Mouse (Mus musculus) forebrain, embryonic 14.5 days (tissue): ENCODE results near the gene Sctr. TPM values are rescaled to one million over a fixed set of nuclear protein-coding genes. Genes with fewer than 3 reads are reported as not detected.

Experiments used
- ATAC-seq: fragments of 200-750 bp; cut with Nextera tagmentation; 2 replicates; pipeline ENCODE4 v1.8.0; 2017; ENCODE audit warnings: mild to moderate bottlenecking, moderate library complexity
- DNase-seq: peaks from one replicate; pipeline ENCODE4 v3.0.0-alpha.2; 2015; ENCODE audit warnings: low spot score
- H3K27ac ChIP-seq: fragments of 300-500 bp; sonication (generic); 2 replicates; pipeline ENCODE4 v1.5.1; 2014; ENCODE audit warnings: low read depth, mild to moderate bottlenecking, control low read depth, low read length, moderate library complexity
- H3K27me3 ChIP-seq: fragments of 300-500 bp; sonication (generic); replicated peaks from 2 replicates; pipeline ENCODE4 v1.6.1; 2014; ENCODE audit warnings: low read length, control low read depth, mixed read lengths; ENCODE audit not compliant: control insufficient read depth, insufficient read depth
- H3K36me3 ChIP-seq: fragments of 300-500 bp; sonication (generic); 2 replicates; pipeline ENCODE4 v1.6.1; 2014; ENCODE audit warnings: low read length, control low read depth; ENCODE audit not compliant: control insufficient read depth, insufficient read depth
- H3K4me1 ChIP-seq: fragments of 300-500 bp; sonication (generic); 2 replicates; pipeline ENCODE4 v1.6.1; 2014; ENCODE audit warnings: antibody characterized with exemption, low read length, control low read depth; ENCODE audit not compliant: control insufficient read depth, insufficient read depth
- H3K4me2 ChIP-seq: fragments of 300-500 bp; sonication (generic); 2 replicates; pipeline ENCODE4 v1.6.1; 2014; ENCODE audit warnings: mild to moderate bottlenecking, control low read depth, low read length
- H3K4me3 ChIP-seq: fragments of 300-500 bp; sonication (generic); 2 replicates; pipeline ENCODE4 v1.5.1; 2014; ENCODE audit warnings: low read depth, low read length, control low read depth
- H3K9ac ChIP-seq: fragments of 300-500 bp; sonication (generic); 2 replicates; pipeline ENCODE4 v1.6.1; 2014; ENCODE audit warnings: mild to moderate bottlenecking, low read length, control low read depth, moderate library complexity
- H3K9me3 ChIP-seq: fragments of 300-500 bp; sonication (generic); replicated peaks from 2 replicates; pipeline ENCODE4 v1.6.1; 2016; ENCODE audit warnings: low read length, control low read depth, mixed read lengths; ENCODE audit not compliant: control insufficient read depth
- WGBS: fragments of 180-500 bp; shearing (Covaris S2); extraction: QIAGEN DNeasy Blood & Tissue Kit; methylation state at CpG from one replicate; pipeline ENCODE4 v1.1.7; 2014; 5-methylcytosine and 5-hydroxymethylcytosine counted together
- polyA plus RNA-seq: library from polyadenylated mRNA; unstranded; fragments of >200 nt; fragmentation: Nextera tagmentation; extraction: Ambion mirVana; gene quantifications from 2 replicates; pipeline ENCODE4 v1.2.1, GENCODE M21; 2014

Sctr gene
- polyA plus RNA-seq, 1 experiment from 2014 or later = 0.52 TPM

- no peaks in the 10 kb centered on the region for H3K9me3 ChIP-seq
- no peaks in the 10 kb centered on the region for H3K36me3 ChIP-seq
- H3K4me3 ChIP-seq = no peak overlapping the region
- no peak overlapping the region for H3K4me2 ChIP-seq
- no peak for ATAC-seq
- no peaks in the 10 kb centered on the region for H3K4me1 ChIP-seq
- H3K27me3 ChIP-seq = no peaks in the 10 kb centered on the region
- 81% methylated on average over 7 of the region's 7 CpGs for WGBS
- no peak overlapping the region for H3K9ac ChIP-seq
- no peak for DNase-seq
- no peak overlapping the region for H3K27ac ChIP-seq
Measured at GRCm38 (mm10) chr1:120020322-120020897, 13.7 kb downstream of the Sctr start.

GRCm38 (mm10) chr1:120021951-120022350 lies 15.3 kb downstream of the Sctr start:
- H3K9ac ChIP-seq = no peak overlapping the region
- no peak overlapping the region for H3K4me2 ChIP-seq
- H3K4me3 ChIP-seq = no peak overlapping the region
- H3K27me3 ChIP-seq = no peaks in the 10 kb centered on the region
- H3K36me3 ChIP-seq = no peaks in the 10 kb centered on the region
- ATAC-seq = no peak
- H3K4me1 ChIP-seq = no peaks in the 10 kb centered on the region
- WGBS = 92% methylated on average over 17 of the region's 17 CpGs
- no peaks in the 10 kb centered on the region for H3K9me3 ChIP-seq
- DNase-seq = no peak
- H3K27ac ChIP-seq = no peak overlapping the region

- ATAC-seq (no peak), DNase-seq (no peak)
- H3K27me3 ChIP-seq = no peaks in the 10 kb centered on the region
Measured at GRCm38 (mm10) chr1:120024331-120025049, 17.8 kb downstream of the Sctr start.

GRCm38 (mm10) chr1:120025050-120025439 lies 18.4 kb downstream of the Sctr start:
- DNase-seq (no peak), ATAC-seq (no peak)
- 30% methylated on average over 2 of the region's 2 CpGs for WGBS
- Histone ChIP-seq H3K4me2 (no peak overlapping the region), H3K9ac (no peak overlapping the region), H3K36me3 (no peaks in the 10 kb centered on the region), H3K4me1 (no peaks in the 10 kb centered on the region), H3K27me3 (no peaks in the 10 kb centered on the region), H3K27ac (no peak overlapping the region), H3K9me3 (no peaks in the 10 kb centered on the region), H3K4me3 (no peak overlapping the region)

More at GRCm38 (mm10) chr1:120024331-120025049, 17.8 kb downstream of the Sctr start:
- H3K9ac ChIP-seq = no peak overlapping the region
- H3K27ac ChIP-seq = no peak overlapping the region
- H3K4me2 ChIP-seq = no peak overlapping the region
- no peaks in the 10 kb centered on the region for H3K4me1 ChIP-seq
- 79% methylated on average over 10 of the region's 10 CpGs for WGBS
- no peaks in the 10 kb centered on the region for H3K9me3 ChIP-seq
- no peaks in the 10 kb centered on the region for H3K36me3 ChIP-seq
- H3K4me3 ChIP-seq = no peak overlapping the region

GRCm38 (mm10) chr1:120027693-120028092 lies 21.0 kb downstream of the Sctr start:
- no peak overlapping the region for H3K4me3 ChIP-seq
- H3K9me3 ChIP-seq = no peaks in the 10 kb centered on the region
- no peak overlapping the region for H3K4me2 ChIP-seq
- DNase-seq (peak; percentile 24), ATAC-seq (no peak)
- no peaks in the 10 kb centered on the region for H3K27me3 ChIP-seq
- no peak overlapping the region for H3K27ac ChIP-seq
- H3K4me1 ChIP-seq = no peaks in the 10 kb centered on the region
- H3K36me3 ChIP-seq = no peaks in the 10 kb centered on the region
- WGBS = 47% methylated on average over 4 of the region's 4 CpGs
- H3K9ac ChIP-seq = no peak overlapping the region

- ATAC-seq (no peak), DNase-seq (no peak)
- H3K9ac ChIP-seq = no peak overlapping the region
- H3K4me1 ChIP-seq = no peaks in the 10 kb centered on the region; the same call in 1 of the 2 replicates
- H3K9me3 ChIP-seq = no peaks in the 10 kb centered on the region
- H3K36me3 ChIP-seq = no peaks in the 10 kb centered on the region
- no peak overlapping the region for H3K4me3 ChIP-seq
- H3K27me3 ChIP-seq = no peaks in the 10 kb centered on the region
- no peak overlapping the region for H3K27ac ChIP-seq
- H3K4me2 ChIP-seq = no peak overlapping the region
- 88% methylated on average over 3 of the region's 3 CpGs for WGBS
Measured at GRCm38 (mm10) chr1:120030474-120030873, 23.8 kb downstream of the Sctr start.

GRCm38 (mm10) chr1:120032804-120033468 lies 26.2 kb downstream of the Sctr start:
- Histone ChIP-seq H3K4me1 (peaks cover 5% of the 10 kb centered on the region; the same call in 1 of the 2 replicates), H3K4me2 (no peak overlapping the region), H3K4me3 (no peak overlapping the region), H3K36me3 (no peaks in the 10 kb centered on the region), H3K27me3 (no peaks in the 10 kb centered on the region), H3K9ac (no peak overlapping the region), H3K9me3 (no peaks in the 10 kb centered on the region), H3K27ac (no peak overlapping the region)
- 48% methylated on average over 10 of the region's 10 CpGs for WGBS
- peak; percentile 74 for ATAC-seq
- peak; percentile 86 for DNase-seq

- 86% methylated on average over 2 of the region's 2 CpGs for WGBS
- H3K4me3 ChIP-seq = no peak overlapping the region
- H3K36me3 ChIP-seq = no peaks in the 10 kb centered on the region
- ATAC-seq = no peak
- H3K27me3 ChIP-seq = no peaks in the 10 kb centered on the region
- H3K9ac ChIP-seq = no peak overlapping the region
- no peak overlapping the region for H3K27ac ChIP-seq
- no peak for DNase-seq
- no peak overlapping the region for H3K4me2 ChIP-seq
- H3K9me3 ChIP-seq = no peaks in the 10 kb centered on the region
- H3K4me1 ChIP-seq = peaks cover 5% of the 10 kb centered on the region; the same call in 1 of the 2 replicates
Measured at GRCm38 (mm10) chr1:120033469-120033854, 26.8 kb downstream of the Sctr start.

GRCm38 (mm10) chr1:120034793-120035192 lies 28.1 kb downstream of the Sctr start:
- Histone ChIP-seq H3K27me3 (no peaks in the 10 kb centered on the region), H3K4me1 (peaks cover 5% of the 10 kb centered on the region; the same call in 1 of the 2 replicates), H3K9ac (no peak overlapping the region), H3K36me3 (no peaks in the 10 kb centered on the region), H3K4me2 (no peak overlapping the region), H3K4me3 (no peak overlapping the region), H3K9me3 (no peaks in the 10 kb centered on the region), H3K27ac (no peak overlapping the region)
- DNase-seq = no peak
- WGBS = 69% methylated on average over 1 of the region's 1 CpGs
- no peak for ATAC-seq
